Mouse (Mus musculus) heart, embryonic 14.5 days (tissue): ENCODE measurements at regions not wholly inside any gene's neighbourhood (a gene's known extent, or its start where the extent isn't known, plus 50 kb on each side); places are given as distances from the start of the nearest gene placed in this dataset.

ENCODE experiments used
- ATAC-seq: fragments of 200-750 bp; cut with Nextera tagmentation; 2 replicates; pipeline ENCODE4 v1.8.0; 2017; ENCODE audit warnings: low read depth, moderate TSS enrichment; ENCODE audit not compliant: insufficient number of reproducible peaks, insufficient read depth, low FRiP score
- H3K27ac ChIP-seq, 2 experiments: fragments of 200-500 bp in 1 of 2; fragments of 300-500 bp in 1 of 2; sonication (generic) in 1 of 2; replicated peaks in 1 of 2; 2 replicates each; pipeline ENCODE4 v1.5.1; 2012 to 2014; ENCODE audit warnings: low read depth in 2 of 2, low read length in 2 of 2, control low read depth in 1 of 2, mild to moderate bottlenecking in 1 of 2, mixed read lengths in 1 of 2; ENCODE audit not compliant: control insufficient read depth in 1 of 2, insufficient read depth in 1 of 2
- H3K27me3 ChIP-seq: fragments of 300-500 bp; sonication (generic); 2 replicates; pipeline ENCODE4 v1.6.1; 2014; ENCODE audit warnings: mild to moderate bottlenecking, low read length, control low read depth; ENCODE audit not compliant: control insufficient read depth, insufficient read depth
- H3K36me3 ChIP-seq: fragments of 300-500 bp; sonication (generic); 2 replicates; pipeline ENCODE4 v1.6.1; 2014; ENCODE audit warnings: mild to moderate bottlenecking, control low read depth, low read length, mixed read lengths; ENCODE audit not compliant: control insufficient read depth, insufficient read depth
- H3K4me1 ChIP-seq, 2 experiments: fragments of 200-500 bp in 1 of 2; fragments of 300-500 bp in 1 of 2; sonication (generic) in 1 of 2; 2 replicates each; pipeline ENCODE4 v1.6.1; 2012 to 2014; ENCODE audit warnings: low read length in 2 of 2, control low read depth in 1 of 2, mixed read lengths in 1 of 2; ENCODE audit not compliant: control insufficient read depth in 2 of 2, insufficient read depth in 2 of 2
- H3K4me2 ChIP-seq: fragments of 300-500 bp; sonication (generic); 2 replicates; pipeline ENCODE4 v1.6.1; 2014; ENCODE audit warnings: mild to moderate bottlenecking, low read length
- H3K4me3 ChIP-seq, 2 experiments: fragments of 200-500 bp in 1 of 2; fragments of 300-500 bp in 1 of 2; sonication (generic) in 1 of 2; 2 replicates each; pipeline ENCODE4 v1.5.1; 2012 to 2014; ENCODE audit warnings: low read length in 2 of 2, mild to moderate bottlenecking in 2 of 2, control low read depth in 1 of 2, low read depth in 1 of 2, moderate library complexity in 1 of 2; ENCODE audit not compliant: control insufficient read depth in 1 of 2, insufficient read depth in 1 of 2
- H3K9ac ChIP-seq: fragments of 300-500 bp; sonication (generic); 2 replicates; pipeline ENCODE4 v1.6.1; 2014; ENCODE audit warnings: mild to moderate bottlenecking, low read length
- H3K9me3 ChIP-seq: fragments of 300-500 bp; sonication (generic); 2 replicates; pipeline ENCODE4 v1.6.1; 2016; ENCODE audit warnings: low read length, control low read depth; ENCODE audit not compliant: control insufficient read depth
- WGBS: fragments of 180-500 bp; shearing (Covaris S2); extraction: QIAGEN DNeasy Blood & Tissue Kit; methylation state at CpG from one replicate; pipeline ENCODE4 v1.1.7; 2014; 5-methylcytosine and 5-hydroxymethylcytosine counted together

DNA sequence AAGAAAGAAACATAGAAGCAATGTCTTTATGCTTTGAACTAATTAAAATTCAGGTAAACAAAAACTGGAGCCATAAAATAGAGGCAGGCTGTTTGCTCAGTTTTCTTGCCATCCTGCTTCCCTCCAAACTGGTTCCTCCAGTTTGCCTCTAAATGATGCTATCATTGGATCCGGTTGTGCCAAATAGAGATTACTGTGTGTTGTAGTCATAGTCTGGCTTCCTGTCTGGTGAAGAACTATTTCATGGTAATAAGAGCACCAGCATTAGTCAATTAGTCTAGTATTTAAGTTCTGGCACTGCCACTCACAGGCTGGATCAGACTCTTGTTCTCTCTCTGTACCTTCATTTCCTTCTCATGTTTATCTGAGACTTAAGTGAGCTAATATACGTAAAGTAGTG lies 141.9 kb upstream of the Rasa1 start:
- Histone ChIP-seq H3K4me3 (no peak overlapping the region), H3K4me2 (no peak overlapping the region), H3K9ac (no peak overlapping the region), H3K27ac (no peak overlapping the region), H3K4me1 (0 out of 4 replicates have a peak, but pooled peaks cover 0 to 4% of the 10 kb centered on the region in 2 experiments), H3K9me3 (no peaks in the 10 kb centered on the region), H3K27me3 (no peaks in the 10 kb centered on the region), H3K36me3 (no peaks in the 10 kb centered on the region)
- WGBS = 70% methylated on average over 2 of the region's 2 CpGs
- no peak for ATAC-seq

DNA sequence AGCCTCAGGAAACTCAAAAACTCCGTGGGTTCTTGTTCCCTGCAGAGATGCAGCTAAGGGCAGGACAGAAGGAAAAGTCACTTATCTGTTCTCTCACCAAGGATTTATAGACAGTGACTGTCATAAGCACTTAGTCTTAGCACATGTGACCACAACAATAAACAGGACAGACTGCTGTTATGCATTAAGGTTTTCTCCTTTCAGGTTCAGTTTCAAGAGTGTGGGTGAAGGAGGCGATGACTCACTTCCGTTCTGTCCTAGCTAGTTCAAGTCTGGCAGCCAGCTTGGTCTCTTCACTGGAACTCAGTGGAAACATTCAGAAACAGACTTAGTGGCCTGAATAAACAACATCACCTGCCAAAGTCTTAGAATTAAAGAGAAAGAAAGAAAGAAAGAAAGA lies 141.1 kb upstream of the Rasa1 start:
- no peak overlapping the region for H3K9ac ChIP-seq
- H3K4me1 ChIP-seq = 0 out of 4 replicates have a peak, but pooled peaks cover 0 to 4% of the 10 kb centered on the region in 2 experiments
- no peaks in the 10 kb centered on the region for H3K9me3 ChIP-seq
- 59% methylated on average over 3 of the region's 3 CpGs for WGBS
- H3K36me3 ChIP-seq = no peaks in the 10 kb centered on the region
- H3K4me3 ChIP-seq = no peak overlapping the region
- H3K27ac ChIP-seq = no peak overlapping the region
- no peaks in the 10 kb centered on the region for H3K27me3 ChIP-seq
- no peak overlapping the region for H3K4me2 ChIP-seq
- no peak for ATAC-seq

DNA sequence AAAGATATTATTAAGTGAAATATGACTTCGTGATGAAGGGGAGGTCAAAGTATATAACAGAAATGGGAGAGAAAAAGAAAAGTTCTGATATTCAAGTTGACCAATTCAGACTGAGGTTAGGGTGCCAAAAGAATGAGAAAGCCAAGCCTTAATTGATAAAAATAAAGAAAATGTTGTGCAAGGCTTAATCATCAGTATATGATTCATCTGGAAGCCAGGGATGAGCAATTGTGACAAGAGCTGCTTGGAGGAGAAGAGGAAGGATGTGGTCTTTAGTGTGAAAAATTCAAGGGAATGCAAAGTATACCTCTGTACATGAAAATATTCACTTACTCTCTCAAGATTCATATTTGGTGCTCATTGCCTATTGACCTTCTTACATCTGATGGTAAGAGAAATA lies 129.7 kb upstream of the Rasa1 start:
- Histone ChIP-seq H3K27me3 (no peaks in the 10 kb centered on the region), H3K36me3 (no peaks in the 10 kb centered on the region), H3K4me1 (peaks cover 0 to 4% of the 10 kb centered on the region in 2 experiments; a peak in 1 of 4 replicates), H3K4me2 (no peak overlapping the region), H3K9me3 (no peaks in the 10 kb centered on the region), H3K9ac (no peak overlapping the region), H3K4me3 (no peak overlapping the region), H3K27ac (no peak overlapping the region)
- 76% methylated on average over 1 of the region's 1 CpGs for WGBS
- no peak for ATAC-seq

DNA sequence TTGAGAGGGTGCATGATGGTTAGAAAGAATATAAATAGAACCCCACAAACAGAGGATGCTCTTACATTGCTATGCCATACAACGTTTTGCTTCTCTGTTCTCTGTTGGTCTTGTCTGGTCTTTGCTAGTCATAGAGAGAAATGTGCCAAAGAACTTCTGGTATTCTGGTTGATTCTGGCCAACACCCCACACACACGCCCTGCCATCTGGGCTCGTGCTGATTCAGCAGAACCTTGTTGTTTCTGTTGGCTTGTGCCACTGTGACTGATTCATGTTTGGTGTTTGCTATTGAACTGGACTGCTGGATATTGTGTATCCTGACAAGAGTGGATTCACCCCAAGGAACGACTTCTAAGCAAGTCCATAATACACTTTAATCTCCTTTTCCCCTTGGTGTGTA lies 126.0 kb upstream of the Rasa1 start:
- no peaks in the 10 kb centered on the region for H3K36me3 ChIP-seq
- no peaks in the 10 kb centered on the region for H3K27me3 ChIP-seq
- ATAC-seq = no peak
- no peak overlapping the region for H3K4me2 ChIP-seq
- 81% methylated on average over 4 of the region's 4 CpGs for WGBS
- H3K4me3 ChIP-seq = no peak overlapping the region
- H3K4me1 ChIP-seq = no peaks in the 10 kb centered on the region
- no peak overlapping the region for H3K9ac ChIP-seq
- H3K27ac ChIP-seq = no peak overlapping the region
- no peaks in the 10 kb centered on the region for H3K9me3 ChIP-seq

DNA sequence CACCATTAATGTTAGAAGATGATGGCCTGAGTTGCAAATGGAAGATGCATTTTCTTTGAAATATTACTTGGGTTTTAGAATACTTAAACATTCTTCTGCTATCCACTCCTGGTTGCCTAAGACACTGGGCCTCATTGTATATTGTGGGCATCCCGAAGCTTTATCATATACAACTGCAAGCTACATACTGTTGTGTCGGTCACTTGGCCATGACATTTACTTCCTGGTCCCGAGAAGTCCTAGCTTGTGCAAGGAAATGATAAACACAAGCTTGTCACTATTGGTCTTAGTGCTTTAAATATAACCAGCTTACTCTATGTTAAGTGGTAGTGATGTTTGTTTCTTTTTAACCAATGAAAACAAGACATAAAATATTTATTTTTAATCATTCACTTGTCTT lies 122.4 kb upstream of the Rasa1 start:
- Histone ChIP-seq H3K4me2 (no peak overlapping the region), H3K4me1 (no peaks in the 10 kb centered on the region), H3K9me3 (no peaks in the 10 kb centered on the region), H3K4me3 (no peak overlapping the region), H3K36me3 (no peaks in the 10 kb centered on the region), H3K9ac (no peak overlapping the region), H3K27ac (no peak overlapping the region), H3K27me3 (no peaks in the 10 kb centered on the region)
- ATAC-seq = no peak
- 61% methylated on average over 3 of the region's 3 CpGs for WGBS

DNA sequence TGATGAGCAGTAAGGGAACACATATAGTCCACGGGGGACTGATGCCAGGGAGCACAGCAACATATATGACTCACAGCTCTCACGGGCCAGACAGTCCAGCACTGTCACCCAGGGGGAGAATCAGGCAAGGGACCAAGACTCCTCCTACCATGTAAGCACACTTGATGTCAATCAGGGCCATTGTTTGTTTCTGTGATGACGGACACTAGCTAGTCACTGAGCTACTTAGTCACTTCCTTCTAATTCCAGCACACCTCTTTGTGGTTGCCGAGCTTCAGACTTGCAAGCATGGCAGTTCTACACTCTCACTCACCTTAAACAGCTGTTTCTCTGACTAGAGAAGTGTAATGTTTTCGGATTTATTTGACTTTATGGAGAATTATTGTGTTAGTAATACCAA lies 109.9 kb upstream of the Rasa1 start:
- Histone ChIP-seq H3K9ac (no peak overlapping the region), H3K36me3 (no peaks in the 10 kb centered on the region), H3K27ac (no peak overlapping the region), H3K4me2 (no peak overlapping the region), H3K4me3 (no peak overlapping the region), H3K9me3 (no peaks in the 10 kb centered on the region), H3K4me1 (no peaks in the 10 kb centered on the region), H3K27me3 (no peaks in the 10 kb centered on the region)
- ATAC-seq = no peak; the same call in 1 of the 2 replicates
- 65% methylated on average over 5 of the region's 5 CpGs for WGBS

DNA sequence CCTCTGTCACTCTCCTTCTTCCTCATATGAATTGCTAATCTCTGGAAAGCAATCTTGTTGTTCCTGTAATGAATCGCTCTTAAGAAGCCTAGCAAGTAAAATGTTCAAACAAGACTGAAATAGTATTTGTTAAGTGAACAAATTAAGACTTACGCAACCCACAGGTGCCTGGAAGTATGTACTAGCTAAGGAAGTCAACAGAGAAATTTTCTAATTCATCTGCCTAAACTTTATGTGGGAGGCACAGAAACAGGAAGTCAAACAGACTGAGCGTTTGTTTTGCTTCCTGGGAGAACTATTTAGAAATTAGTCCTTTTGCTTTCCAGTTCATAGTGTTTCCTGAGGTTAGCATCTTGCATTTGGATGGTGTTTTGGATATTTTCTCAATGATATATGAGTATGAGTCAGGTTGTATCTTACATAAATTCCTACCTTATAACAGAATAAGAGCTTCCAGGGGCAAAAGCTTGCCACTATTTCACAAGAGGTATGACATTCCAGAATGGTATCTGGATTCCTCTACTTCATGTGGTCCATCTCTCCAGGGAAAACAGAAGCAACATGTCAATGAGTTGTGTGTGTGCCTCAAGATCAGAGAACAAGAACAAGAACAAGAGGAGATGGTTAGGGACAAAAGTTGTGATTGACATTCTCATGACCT lies 87.5 kb upstream of the Rasa1 start:
- H3K36me3 ChIP-seq = no peaks in the 10 kb centered on the region
- no peaks in the 10 kb centered on the region for H3K9me3 ChIP-seq
- no peak overlapping the region for H3K4me3 ChIP-seq
- H3K27me3 ChIP-seq = no peaks in the 10 kb centered on the region
- no peak overlapping the region for H3K9ac ChIP-seq
- WGBS = 67% methylated on average over 3 of the region's 3 CpGs
- H3K4me2 ChIP-seq = no peak overlapping the region
- no peak overlapping the region for H3K27ac ChIP-seq
- no peaks in the 10 kb centered on the region for H3K4me1 ChIP-seq
- ATAC-seq = no peak

DNA sequence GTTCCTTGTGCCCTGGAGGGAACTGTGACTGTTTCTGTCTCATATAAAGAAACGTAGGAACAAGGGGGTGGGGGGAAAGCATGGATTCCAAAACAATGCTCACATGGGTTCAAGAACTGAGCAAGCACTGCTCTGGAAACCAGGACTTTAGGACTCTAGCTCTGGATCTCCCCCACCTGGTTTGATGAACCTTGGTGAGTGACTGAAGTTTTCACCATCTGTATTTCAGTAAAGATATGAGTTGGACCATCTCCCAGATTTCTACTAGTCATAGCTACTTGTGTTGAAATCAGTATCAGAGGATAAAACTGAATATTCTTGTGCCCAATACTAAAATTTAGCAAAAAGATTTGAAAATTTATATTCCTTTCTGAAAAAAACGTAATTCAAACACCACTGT lies 70.7 kb upstream of the Rasa1 start:
- Histone ChIP-seq H3K27ac (no peak overlapping the region), H3K27me3 (no peaks in the 10 kb centered on the region), H3K4me1 (no peaks in the 10 kb centered on the region), H3K9ac (no peak overlapping the region), H3K4me3 (no peak overlapping the region), H3K4me2 (no peak overlapping the region), H3K9me3 (no peaks in the 10 kb centered on the region), H3K36me3 (no peaks in the 10 kb centered on the region)
- no peak for ATAC-seq
- 61% methylated on average over 2 of the region's 2 CpGs for WGBS
